Mouse (Mus musculus) cerebellum, adult 18-20 months (tissue): ENCODE measurements around the gene Pex5.
"Not testable (repeated sequence)": the region's sequence is repeated elsewhere in the genome, so short reads cannot be mapped to it uniquely, and the experiment has no call there.

Experiments
- DNase-seq, 2 experiments: peaks; one replicate each; pipeline ENCODE4 v3.0.0; 2021

The Pex5 gene

GRCm38 (mm10) chr6:124426604-124427003, 11.7 kb upstream of the Pex5 start:
- DNase-seq: no peak

GRCm38 (mm10) chr6:124425523-124425922, 10.7 kb upstream of the Pex5 start:
- no peak for DNase-seq

- not testable (repeated sequence) for DNase-seq
Measured at GRCm38 (mm10) chr6:124425042-124425441, 10.2 kb upstream of the Pex5 start.

DNA sequence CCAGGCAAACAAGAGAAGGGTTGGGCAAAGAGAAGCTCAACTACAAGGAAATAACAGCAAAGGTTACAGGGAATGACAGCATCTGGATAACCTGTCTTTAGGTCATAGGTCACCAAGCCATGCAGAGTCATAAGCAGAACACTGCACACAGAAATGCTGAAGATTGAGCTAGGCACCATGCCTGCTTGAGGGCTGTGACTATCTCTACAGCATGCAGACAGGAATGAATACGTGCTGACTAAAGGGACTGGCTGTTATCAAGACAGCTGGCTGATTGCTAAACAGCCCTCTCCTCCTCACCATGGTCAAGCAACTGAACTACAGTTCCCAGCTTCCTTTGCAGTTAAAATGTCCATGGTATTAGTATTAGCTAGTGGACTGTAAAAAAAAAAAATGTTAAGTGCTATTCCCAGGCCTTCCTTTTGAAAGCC, 9.2 kb upstream of the Pex5 start:
- DNase-seq: no peak

- no peak for DNase-seq
Measured at GRCm38 (mm10) chr6:124418686-124419085, 3.8 kb upstream of the Pex5 start.

GRCm38 (mm10) chr6:124415347-124416088, 651 bp upstream of the Pex5 start:
- DNase-seq: peak; percentile 93 to 94

GRCm38 (mm10) chr6:124414150-124414926, 529 bp downstream of the Pex5 start:
- peak; percentile 52 to 70 for DNase-seq

DNA sequence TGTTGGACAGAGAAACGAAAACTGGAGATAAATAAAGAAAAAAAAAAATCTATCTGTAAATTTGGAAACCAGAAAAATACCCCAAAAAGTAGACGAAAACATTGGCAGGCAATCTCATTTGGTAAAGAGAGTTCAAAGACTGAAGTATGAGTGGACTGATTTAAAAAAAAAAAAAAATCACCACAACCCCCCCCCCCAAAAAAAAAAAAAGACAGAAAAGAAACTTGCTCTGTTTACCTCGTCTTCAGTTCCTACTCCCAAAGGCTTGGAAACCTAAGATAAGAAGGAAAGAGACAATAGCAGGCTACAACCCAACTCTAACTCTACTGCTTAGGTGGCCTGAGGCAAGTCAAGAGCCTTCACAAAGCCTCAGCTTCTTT, 1.1 kb downstream of the Pex5 start:
- no peak for DNase-seq

DNA sequence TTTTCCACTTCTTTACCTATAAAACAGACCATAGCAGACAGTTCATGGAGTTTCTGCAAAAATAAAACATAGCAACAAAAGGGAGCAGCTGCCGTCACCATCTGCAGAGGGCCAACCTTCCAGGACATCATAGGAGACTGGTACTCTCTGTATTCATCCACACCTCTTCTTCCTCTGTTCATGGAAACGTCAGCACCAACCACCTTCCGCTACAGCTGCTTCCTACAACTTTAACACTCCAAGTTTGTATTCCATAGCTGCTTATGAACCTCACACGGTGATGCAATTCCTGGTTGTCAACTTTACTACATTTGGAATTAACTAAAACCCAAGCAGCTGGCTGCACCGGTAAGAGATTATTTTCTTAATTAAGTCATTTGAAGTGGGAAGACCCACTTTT, 6.5 kb downstream of the Pex5 start:
- DNase-seq: no peak

DNA sequence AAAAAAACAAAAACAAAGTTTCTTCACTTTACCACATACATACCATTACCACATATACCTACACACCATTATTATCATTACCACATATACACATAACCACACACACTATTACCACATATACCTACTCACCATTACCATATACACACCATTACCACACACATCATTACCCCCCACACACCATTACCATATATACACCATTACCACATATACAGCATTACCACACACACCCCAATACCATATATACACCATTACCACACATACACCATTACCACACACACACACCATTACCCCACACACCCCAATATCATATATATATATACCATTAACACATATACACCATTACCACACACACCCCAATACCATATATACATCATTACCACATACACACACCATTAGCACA, 7.7 kb downstream of the Pex5 start:
- DNase-seq: no peak

DNA sequence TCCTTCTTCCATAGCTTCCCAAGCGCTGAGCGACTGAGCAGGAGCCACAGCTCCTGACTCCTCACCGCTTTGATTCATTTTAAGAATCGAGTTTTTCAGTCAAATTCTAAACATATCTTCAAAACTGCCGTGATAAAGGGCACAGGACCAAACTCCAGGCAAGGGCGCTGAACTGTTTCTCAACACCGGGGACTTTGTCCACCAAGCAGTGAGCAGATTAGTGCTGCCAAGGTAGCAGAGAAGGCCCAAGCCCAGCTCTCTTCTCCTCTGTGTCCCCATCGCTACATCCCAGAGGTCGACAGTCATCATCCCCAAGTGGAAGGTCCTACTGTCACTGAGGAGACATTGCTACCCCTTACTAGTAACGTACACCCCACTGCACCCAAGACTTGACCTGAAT, 8.5 kb downstream of the Pex5 start:
- DNase-seq: no peak

- no peak for DNase-seq
Measured at GRCm38 (mm10) chr6:124399738-124400137, 15.1 kb downstream of the Pex5 start.

GRCm38 (mm10) chr6:124394991-124395390, 19.9 kb downstream of the Pex5 start:
- not testable (repeated sequence) for DNase-seq

GRCm38 (mm10) chr6:124380142-124380541, 34.7 kb downstream of the Pex5 start:
- no peak for DNase-seq

DNA sequence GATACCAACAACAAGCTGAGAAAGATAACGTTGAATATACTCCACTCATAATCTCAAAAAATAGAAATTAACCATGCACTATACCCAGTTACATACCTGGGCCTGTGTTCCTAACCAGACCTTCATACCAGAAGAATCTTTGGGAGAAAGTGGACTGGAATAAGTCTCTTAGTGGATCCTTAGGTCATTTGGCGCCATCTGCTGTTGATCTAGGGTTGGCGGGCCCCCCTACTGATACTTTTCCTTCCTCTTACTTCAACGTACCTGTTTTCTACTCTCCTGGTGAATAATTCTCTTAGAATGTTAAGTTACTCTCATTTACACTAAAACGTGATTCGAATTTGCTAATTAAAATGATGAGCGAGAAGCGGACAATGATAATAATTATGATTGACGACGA, 35.5 kb downstream of the Pex5 start:
- peak; percentile 40 to 50 for DNase-seq

GRCm38 (mm10) chr6:124377494-124378255, 37.2 kb downstream of the Pex5 start:
- no peak for DNase-seq

DNA sequence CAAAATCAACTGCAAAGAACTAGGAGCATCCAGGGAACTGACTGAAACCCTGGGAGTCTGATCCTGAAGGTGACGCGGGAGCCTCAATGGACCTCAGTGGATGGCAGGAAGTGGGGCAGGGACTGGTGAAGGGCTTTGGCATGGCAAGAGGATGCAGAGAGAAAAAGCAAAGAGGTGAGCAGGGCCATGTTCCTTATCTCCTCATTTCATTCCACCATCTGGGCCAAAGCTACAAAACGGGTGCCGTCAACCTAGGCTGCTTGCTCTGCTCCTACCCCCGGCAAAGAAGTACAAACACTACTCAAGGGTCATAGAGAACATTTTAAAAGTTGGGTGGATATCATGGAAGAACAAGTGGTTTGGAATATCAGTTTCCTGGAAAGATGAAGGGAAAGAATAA, 38.6 kb downstream of the Pex5 start:
- no peak for DNase-seq

DNA sequence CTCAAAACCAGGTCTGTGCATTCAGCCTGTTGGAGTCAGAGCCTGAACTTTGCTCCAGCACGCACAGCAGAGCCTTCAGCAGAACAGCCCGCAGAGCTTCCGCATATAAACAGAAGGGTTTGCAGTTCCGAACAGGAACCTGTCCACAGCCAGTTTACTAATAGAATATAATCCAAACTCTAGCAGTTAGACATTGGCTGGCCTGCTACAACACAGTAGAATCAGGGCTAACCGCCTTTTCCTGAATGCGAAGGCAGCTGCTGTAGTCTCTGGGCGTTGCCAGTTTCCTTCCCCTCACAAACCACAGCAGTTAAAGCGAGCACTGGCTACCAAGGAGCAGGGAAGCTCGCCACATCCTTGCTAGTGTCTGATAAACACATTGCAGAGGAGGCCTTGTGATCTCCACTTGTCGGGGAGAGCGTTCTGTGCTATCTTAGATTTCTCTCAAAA, 39.4 kb downstream of the Pex5 start:
- no peak for DNase-seq

GRCm38 (mm10) chr6:124374683-124375082, 40.2 kb downstream of the Pex5 start:
- no peak for DNase-seq

- DNase-seq: no peak
Measured at GRCm38 (mm10) chr6:124373584-124374206, 41.2 kb downstream of the Pex5 start.

DNA sequence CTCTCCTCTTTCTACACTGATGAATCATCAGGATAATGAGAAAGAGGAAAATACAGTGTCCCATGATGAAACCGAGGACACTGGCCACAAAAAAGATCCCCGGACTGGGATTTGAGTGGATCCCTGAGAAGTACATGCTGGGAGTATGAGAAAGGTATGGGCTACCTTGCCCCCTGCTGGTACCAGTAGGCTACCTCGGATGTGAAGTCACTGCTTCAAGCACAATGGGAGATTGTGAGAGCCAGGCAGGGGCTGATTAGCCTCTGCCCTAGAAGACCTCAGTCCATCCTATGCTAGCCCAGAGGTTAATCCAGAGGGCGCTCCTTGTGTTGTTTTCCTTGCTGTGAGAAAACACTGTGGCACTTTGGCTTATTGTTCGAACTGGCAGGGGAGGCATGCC, 50.5 kb downstream of the Pex5 start:
- DNase-seq: no peak

DNA sequence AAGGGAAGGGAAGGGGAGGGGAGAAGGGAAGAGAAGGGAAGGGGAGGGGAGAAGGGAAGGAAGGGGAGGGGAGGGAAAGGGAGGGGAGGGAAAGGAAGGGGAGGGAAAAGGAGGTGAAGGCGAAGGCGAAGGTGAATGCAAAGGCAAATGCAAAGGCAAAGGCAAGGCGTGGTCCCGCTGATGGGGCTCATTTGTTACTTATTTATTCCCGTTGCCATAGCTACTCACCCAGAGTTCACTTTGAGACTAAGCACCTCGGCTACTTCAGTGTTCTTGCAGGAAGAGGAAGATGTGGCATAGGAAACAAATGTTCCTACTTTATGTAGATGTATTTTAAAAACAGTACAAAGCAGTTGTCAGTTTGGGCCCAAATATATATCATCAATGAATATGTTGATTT, 54.3 kb downstream of the Pex5 start:
- DNase-seq: no peak

DNA sequence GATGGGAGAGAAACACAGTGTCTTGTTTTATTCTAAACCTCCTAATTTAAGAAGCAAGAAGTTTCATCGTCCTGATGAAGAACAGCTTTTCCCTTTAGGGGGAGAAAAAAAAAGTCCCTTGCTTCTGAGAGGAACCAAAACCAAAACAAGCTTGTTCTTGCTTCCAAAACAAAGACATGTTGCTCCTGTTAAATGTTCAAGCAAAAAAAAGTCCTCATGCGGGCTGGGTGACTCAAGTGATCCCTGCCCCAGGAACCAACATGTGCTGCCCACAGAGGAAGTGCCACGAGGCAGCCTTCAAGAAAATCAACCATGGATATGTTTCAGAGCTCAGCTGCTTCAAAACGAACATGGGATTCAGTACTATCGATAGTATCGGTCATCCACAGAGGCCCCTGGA, 55.9 kb downstream of the Pex5 start:
- no peak for DNase-seq
